Mouse (Mus musculus) intestine, postnatal 0 days (tissue): ENCODE results near the gene Tmem33. TPM values are rescaled to one million over a fixed set of nuclear protein-coding genes. Genes with fewer than 3 reads are reported as not detected.

Experiments
- ATAC-seq: fragments of 200-750 bp; cut with Nextera tagmentation; 2 replicates; pipeline ENCODE4 v1.8.0; 2017; ENCODE audit warnings: mild to moderate bottlenecking, moderate TSS enrichment, moderate library complexity
- H3K27ac ChIP-seq: fragments of 300-500 bp; sonication (generic); 2 replicates; pipeline ENCODE4 v1.5.1; 2014; ENCODE audit warnings: mild to moderate bottlenecking, low read depth, low read length, moderate library complexity
- H3K27me3 ChIP-seq: fragments of 300-500 bp; sonication (generic); replicated peaks from 2 replicates; pipeline ENCODE4 v1.6.1; 2014; ENCODE audit warnings: low read length, mixed read lengths; ENCODE audit not compliant: control insufficient read depth, insufficient read depth
- H3K36me3 ChIP-seq: fragments of 300-500 bp; sonication (generic); 2 replicates; pipeline ENCODE4 v1.6.1; 2014; ENCODE audit warnings: mild to moderate bottlenecking, moderate library complexity; ENCODE audit not compliant: control insufficient read depth, insufficient read depth
- H3K4me1 ChIP-seq: fragments of 300-500 bp; sonication (generic); replicated peaks from 2 replicates; pipeline ENCODE4 v1.6.1; 2014; ENCODE audit warnings: antibody characterized with exemption, low read length, mixed read lengths; ENCODE audit not compliant: control insufficient read depth, insufficient read depth
- H3K4me2 ChIP-seq: fragments of 300-500 bp; sonication (generic); replicated peaks from 2 replicates; pipeline ENCODE4 v1.6.1; 2014; ENCODE audit warnings: low read depth, mild to moderate bottlenecking, moderate library complexity
- H3K4me3 ChIP-seq: fragments of 300-500 bp; sonication (generic); 2 replicates; pipeline ENCODE4 v1.5.1; 2014; ENCODE audit warnings: low read depth, low read length
- H3K9ac ChIP-seq: fragments of 300-500 bp; sonication (generic); 2 replicates; pipeline ENCODE4 v1.6.1; 2014; ENCODE audit warnings: mild to moderate bottlenecking, low read depth, low read length
- H3K9me3 ChIP-seq: fragments of 300-500 bp; sonication (generic); 2 replicates; pipeline ENCODE4 v1.6.1; 2016; ENCODE audit warnings: mixed run types; ENCODE audit not compliant: control insufficient read depth
- CTCF ChIP-seq: sonication (generic); IDR thresholded peaks from 2 replicates; pipeline ENCODE4 v1.5.1; 2016; ENCODE audit warnings: low read depth, mild to moderate bottlenecking, control low read depth, antibody characterized with exemption, moderate library complexity
- WGBS: fragments of 180-500 bp; shearing (Covaris S2); extraction: QIAGEN DNeasy Blood & Tissue Kit; methylation state at CpG from one replicate; pipeline ENCODE4 v1.1.7; 2014; 5-methylcytosine and 5-hydroxymethylcytosine counted together
- polyA plus RNA-seq: library from polyadenylated mRNA; unstranded; fragments of >200 nt; fragmentation: Nextera tagmentation; extraction: Ambion mirVana; gene quantifications from 2 replicates; pipeline ENCODE4 v1.2.1, GENCODE M21; 2015

The Tmem33 gene
- polyA plus RNA-seq, 1 experiment from 2014 or later = 140 TPM

DNA sequence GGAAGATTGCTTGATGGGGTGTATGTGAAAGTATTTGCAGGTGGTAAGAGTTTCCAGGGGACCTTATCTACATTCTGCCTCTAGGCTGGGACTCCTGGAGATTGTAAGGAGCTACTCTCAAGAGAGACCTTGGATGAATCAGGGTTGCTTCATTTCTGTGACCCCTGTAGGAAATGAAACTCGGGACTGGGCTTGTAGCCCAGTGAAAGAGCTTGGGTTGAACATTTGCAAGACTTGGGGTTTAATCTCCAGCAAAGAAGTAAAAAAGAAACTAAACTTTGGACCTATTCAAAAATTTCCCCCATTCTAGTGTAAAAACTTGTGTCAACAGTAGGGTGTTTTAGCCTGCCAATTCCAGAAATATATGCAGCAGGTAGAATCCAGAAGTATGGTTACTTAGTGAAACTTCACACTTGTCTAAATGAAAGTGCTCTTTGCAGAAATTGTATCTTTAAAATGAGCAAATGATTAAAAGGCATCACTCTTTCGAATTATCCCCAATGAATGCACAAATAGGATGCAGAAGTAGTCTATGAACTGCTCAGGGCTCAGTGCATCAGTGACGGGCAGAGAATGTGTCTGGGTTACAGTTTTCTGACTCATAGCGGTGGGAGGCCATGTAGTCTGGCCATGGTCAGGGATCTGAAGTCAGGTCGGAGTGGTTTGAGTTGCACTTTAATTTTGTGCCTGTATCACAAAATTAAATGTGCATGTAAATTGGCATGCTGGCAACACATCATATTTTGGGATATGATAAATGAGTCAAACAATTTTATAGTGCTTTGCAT lies 36.9 kb downstream of the Tmem33 start:
- 0 out of 2 replicates have a peak, but pooled peaks cover 2% of the 10 kb centered on the region for H3K4me1 ChIP-seq
- WGBS = 85% methylated on average over 5 of the region's 5 CpGs
- H3K4me3 ChIP-seq = no peak overlapping the region
- H3K27ac ChIP-seq = no peak overlapping the region
- H3K27me3 ChIP-seq = no peaks in the 10 kb centered on the region
- no peaks in the 10 kb centered on the region for H3K9me3 ChIP-seq
- ATAC-seq = no peak
- H3K9ac ChIP-seq = no peak overlapping the region
- H3K36me3 ChIP-seq = peaks cover 12% of the 10 kb centered on the region; the same call in 1 of the 2 replicates
- H3K4me2 ChIP-seq = no peak overlapping the region
- TF ChIP-seq CTCF = no peak

DNA sequence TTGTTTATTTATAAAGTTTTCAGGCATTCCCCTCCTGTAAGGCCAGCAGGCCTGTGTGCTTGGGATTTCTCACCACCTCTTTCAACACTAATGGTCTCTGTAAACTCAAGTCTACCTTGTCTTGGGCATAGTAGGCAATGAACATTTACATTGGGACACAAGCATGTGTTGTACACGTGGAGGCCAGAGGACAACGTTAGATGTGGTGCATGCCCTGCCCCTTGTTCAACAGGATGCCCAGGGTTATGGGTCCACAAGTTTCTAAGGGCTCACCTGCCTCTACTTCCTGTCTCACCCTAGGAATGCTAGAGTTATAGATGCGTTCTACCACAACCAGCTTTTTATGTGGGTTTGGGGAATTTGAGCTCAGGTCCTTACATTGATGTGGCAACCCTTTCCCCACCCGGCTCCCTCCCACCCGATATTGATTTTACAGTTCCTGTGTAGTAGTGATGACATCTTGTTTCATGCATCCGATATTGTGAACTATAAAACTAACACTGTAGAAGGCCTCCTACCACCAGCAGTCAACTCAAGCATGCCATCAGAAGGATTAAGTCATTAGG lies 39.6 kb downstream of the Tmem33 start:
- Histone ChIP-seq H3K27ac (no peak overlapping the region), H3K9me3 (no peaks in the 10 kb centered on the region), H3K4me2 (no peak overlapping the region), H3K4me3 (no peak overlapping the region), H3K9ac (no peak overlapping the region), H3K36me3 (peaks cover 4% of the 10 kb centered on the region; the same call in 1 of the 2 replicates), H3K4me1 (0 out of 2 replicates have a peak, but pooled peaks cover 2% of the 10 kb centered on the region), H3K27me3 (no peaks in the 10 kb centered on the region)
- no peak for TF ChIP-seq CTCF
- no peak for ATAC-seq
- WGBS = 93% methylated on average over 6 of the region's 6 CpGs

DNA sequence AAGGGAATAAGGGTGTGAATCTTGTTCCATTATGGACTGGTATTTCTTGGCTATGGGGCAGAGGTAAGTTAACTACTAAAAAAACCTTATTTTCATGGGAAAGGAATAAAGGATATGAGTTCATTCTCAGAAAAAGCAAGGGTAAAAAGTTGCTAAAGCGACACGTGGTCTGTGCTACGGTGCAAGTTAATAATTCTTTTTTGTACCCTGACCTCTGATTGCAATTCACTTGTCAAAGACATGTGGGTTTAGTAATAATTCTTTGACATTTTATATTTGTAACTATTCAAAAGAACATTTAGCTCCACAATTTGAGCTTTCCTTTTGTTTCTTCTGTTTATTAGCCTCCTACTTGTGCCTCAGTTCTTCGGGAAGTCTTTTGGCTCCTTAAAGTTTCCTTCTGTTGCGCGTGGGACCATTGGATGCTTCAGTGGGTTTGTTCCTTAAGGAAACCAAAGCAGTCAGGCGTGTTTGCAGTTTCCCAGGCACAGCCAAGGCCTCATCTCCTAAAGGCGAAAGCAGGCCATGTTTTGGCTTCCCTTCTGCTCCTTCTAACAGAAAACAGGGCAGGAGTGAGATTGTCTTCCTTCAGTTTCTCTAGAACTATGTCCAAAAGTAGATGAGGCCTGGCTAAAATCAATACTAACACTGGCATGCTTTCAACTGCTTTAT lies 40.7 kb downstream of the Tmem33 start:
- H3K27ac ChIP-seq = no peak overlapping the region
- no peak for TF ChIP-seq CTCF

DNA sequence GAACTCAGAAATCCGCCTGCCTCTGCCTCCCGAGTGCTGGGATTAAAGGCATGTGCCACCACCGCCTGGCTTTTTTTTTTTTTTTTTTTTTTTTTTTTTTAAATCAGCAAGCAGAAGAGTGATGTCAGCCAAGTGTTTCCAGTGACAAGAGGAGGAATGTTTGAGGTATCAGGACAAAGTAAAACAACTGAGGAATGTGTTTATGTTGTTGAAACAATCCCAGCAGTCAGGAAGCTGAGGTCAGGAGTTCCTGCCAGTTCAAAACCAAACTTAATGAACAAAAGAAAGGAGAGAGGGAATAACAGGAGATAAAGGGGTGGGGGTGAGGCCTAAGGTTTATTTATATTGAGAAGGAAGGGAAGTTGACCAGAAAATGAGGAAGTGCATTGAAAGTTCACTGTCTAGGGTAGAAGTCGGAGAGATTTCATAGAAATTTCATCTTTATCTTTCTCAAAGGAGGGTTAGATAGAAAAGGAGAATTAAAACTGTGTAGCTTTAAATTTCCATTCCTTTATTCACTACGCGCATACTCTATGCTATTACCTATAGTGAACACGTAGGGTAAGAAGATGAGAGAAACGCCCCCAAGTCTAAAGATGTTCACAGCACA lies 41.5 kb downstream of the Tmem33 start:
- TF ChIP-seq CTCF = no peak
- Histone ChIP-seq H3K27me3 (no peaks in the 10 kb centered on the region), H3K9me3 (no peaks in the 10 kb centered on the region), H3K9ac (no peak overlapping the region), H3K27ac (no peak overlapping the region), H3K4me3 (no peak overlapping the region), H3K4me2 (no peak overlapping the region), H3K36me3 (no peaks in the 10 kb centered on the region), H3K4me1 (0 out of 2 replicates have a peak, but pooled peaks cover 2% of the 10 kb centered on the region)
- 75% methylated on average over 8 of the region's 8 CpGs for WGBS
- no peak for ATAC-seq

More for the DNA sequence above, 40.7 kb downstream of the Tmem33 start:
- Histone ChIP-seq H3K4me3 (no peak overlapping the region), H3K9me3 (no peaks in the 10 kb centered on the region), H3K36me3 (0 out of 2 replicates have a peak, but pooled peaks cover 4% of the 10 kb centered on the region), H3K9ac (no peak overlapping the region), H3K4me1 (0 out of 2 replicates have a peak, but pooled peaks cover 2% of the 10 kb centered on the region), H3K4me2 (no peak overlapping the region), H3K27me3 (no peaks in the 10 kb centered on the region)
- ATAC-seq = no peak
- WGBS = 79% methylated on average over 8 of the region's 8 CpGs

DNA sequence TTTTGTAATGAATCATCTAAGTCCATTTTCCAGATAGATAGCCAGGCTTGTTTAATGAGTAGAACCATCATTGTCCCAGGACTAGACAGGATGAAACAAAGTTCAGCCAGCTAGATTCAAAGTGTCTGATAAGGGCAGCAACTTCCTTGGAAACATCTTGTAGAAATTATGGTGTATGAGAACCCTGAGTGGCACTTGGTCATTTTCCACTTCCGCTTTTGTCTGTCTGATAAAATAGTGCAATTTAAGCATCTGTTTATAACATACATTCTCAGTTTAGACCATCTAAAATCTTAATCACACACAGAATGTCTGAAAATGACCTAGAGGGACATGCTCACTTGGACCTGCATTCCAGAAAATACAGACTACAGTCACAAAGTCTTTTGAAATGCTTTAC lies 43.5 kb downstream of the Tmem33 start:
- Histone ChIP-seq H3K27me3 (no peaks in the 10 kb centered on the region), H3K4me2 (no peak overlapping the region), H3K4me3 (no peak overlapping the region), H3K27ac (no peak overlapping the region), H3K36me3 (no peaks in the 10 kb centered on the region), H3K9me3 (no peaks in the 10 kb centered on the region), H3K4me1 (0 out of 2 replicates have a peak, but pooled peaks cover 2% of the 10 kb centered on the region), H3K9ac (no peak overlapping the region)
- ATAC-seq = no peak
- 47% methylated on average over 1 of the region's 1 CpGs for WGBS
- TF ChIP-seq CTCF = no peak
